Mouse (Mus musculus) layer of hippocampus, adult 2 months (tissue): Measurements from ENCODE around the gene Hoxb4. TPM values are rescaled to one million over a fixed set of nuclear protein-coding genes. Genes with fewer than 3 reads are reported as not detected.

Experiments
- DNase-seq, 2 experiments: peaks; one replicate each; pipeline ENCODE4 v3.0.0; 2022; ENCODE audit warnings: low spot score in 2 of 2
- H3K27ac ChIP-seq: fragments of 200-600 bp; 2 replicates; pipeline ENCODE4 v1.8.1; 2022
- H3K4me3 ChIP-seq: fragments of 200-600 bp; 2 replicates; pipeline ENCODE4 v1.8.1; 2022; ENCODE audit warnings: mild to moderate bottlenecking
- CTCF ChIP-seq: fragments of 200-600 bp; conservative IDR thresholded peaks from 2 replicates; pipeline ENCODE4 v1.8.1; 2022; ENCODE audit warnings: antibody characterized with exemption, mild to moderate bottlenecking, moderate library complexity
- total RNA-seq, 2 experiments: library from RNA; stranded (reverse); gene quantifications; 2 replicates each; pipeline ENCODE4 v1.2.3; 2021

Hoxb4 gene
- total RNA-seq, 2 experiments from 2014 or later: not detected

DNA sequence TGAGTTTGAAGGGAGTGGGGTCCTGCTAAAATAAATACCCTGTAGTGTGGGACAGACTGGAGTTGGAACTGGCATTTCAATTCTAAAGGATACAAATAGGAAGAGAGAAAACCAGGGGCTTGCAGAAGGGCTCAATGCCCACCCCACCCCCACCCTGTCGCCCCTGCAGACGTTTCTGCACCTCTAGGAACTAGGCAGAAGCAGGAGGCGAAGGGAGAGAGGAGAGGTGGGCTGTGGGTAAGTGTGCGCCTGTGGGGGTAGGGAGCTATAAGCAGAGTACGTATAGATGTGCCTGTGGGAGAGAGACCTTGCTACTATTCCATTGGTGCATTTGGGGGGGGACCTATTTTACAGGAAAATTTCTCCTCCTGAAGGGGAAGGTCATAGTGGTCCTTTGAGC, 9.7 kb downstream of the Hoxb4 start:
- Histone ChIP-seq H3K4me3 (no peak overlapping the region), H3K27ac (no peak overlapping the region)
- TF ChIP-seq CTCF: no peak
- no peak for DNase-seq

DNA sequence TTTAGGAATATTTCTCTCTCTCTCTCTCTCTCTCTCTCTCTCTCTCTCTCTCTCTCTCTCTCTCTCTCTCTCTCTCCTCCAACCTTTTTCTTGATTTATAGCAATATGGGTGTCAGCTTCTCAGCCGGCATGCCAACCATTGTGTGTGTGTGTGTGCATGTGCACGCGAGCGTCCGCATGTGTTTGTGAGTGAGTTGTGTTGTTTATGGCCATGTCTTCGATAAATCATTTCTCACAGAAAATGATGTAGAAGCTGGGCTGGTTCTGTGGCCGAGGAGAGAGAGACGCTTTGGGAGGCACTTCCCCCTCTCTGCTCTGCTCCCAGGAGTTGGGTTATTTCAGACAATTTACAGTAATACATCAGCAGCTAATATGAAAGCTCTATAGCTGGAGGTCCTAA, 10.5 kb downstream of the Hoxb4 start:
- no peak for TF ChIP-seq CTCF
- Histone ChIP-seq H3K27ac (no peak overlapping the region), H3K4me3 (no peak overlapping the region)
- DNase-seq: no peak

DNA sequence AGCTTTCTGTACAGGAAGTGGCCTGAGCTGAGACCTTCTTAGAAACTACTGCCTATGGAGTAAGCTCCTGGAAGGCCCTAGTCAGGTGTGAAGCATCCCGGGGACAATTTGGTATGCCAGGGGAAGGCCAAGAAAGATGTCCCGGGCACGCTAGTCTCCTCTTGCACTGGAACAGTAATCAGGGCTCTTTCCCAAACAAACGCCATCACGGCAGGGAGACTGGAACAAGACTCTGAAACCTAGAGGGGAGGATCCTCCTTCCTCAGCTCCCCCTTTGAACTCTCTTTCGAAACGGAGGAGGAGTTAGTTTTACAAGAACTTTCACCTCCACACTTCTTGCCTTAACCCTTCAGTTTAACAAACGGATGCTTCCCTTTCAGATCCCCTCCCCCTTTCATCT, 14.0 kb downstream of the Hoxb4 start:
- TF ChIP-seq CTCF: no peak
- DNase-seq: no peak
- no peak overlapping the region for H3K4me3 ChIP-seq
- no peak overlapping the region for H3K27ac ChIP-seq

DNA sequence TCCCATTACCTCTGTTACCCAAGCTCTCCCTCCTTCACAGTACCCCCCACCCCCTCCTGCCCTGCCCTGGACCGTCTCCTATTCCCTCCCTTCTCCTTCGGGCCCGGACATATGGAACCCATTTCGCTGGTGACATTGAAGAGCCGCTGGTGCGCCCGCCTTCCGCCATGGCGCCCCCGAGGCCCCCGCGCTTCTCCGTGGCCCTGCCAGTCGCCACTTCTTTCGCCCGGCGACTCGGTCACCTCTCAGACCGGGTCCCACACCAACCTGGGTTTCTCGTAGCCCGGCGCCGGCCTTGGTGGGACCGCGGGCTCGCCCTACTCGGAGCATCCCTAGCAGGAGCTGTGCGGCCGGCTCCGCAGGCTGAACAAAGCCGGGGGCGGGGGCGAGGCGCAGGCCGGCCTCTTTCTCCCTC, 14.6 kb downstream of the Hoxb4 start:
- H3K4me3 ChIP-seq: no peak overlapping the region
- no peak overlapping the region for H3K27ac ChIP-seq

DNA sequence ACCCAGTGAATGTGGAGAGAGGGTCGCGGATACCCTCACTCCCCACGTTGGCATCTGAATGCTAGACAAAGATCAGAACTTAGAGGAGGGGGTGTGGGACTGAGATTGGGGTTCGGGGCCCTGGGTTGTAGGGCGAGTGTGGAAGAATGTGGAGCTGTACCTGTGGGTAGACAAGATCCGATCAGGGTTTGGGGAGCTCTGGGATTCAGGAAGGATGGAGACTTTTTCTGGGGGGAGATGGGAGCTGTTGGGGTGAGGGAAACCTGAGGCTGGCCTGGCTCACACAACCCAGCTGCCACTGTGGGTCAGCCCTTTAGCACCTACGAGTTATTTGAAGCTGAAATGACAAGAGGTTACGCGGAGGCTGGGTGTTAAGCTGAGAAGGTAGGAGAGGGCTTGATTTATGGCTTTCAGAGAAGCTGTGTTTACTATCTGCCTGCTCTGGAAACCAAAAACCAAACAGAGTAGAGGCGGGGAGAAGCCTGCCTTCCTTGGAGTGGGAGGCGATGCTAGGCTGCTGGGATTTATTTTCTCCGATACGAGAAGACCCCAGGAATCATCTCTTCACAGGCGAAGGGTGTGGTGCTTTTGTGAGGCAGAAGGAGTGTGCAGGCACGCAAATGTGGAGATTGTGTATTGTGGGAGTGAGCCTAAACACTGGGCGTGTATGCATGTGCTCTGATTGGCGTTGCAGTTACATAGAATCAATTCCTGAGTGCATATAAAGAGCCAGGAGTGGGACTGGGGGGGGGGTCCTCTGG, 15.4 kb downstream of the Hoxb4 start:
- no peak for TF ChIP-seq CTCF
- Histone ChIP-seq H3K27ac (no peak overlapping the region), H3K4me3 (no peak overlapping the region)
- no peak for DNase-seq

More for the DNA sequence above, 14.6 kb downstream of the Hoxb4 start:
- no peak for DNase-seq
- TF ChIP-seq CTCF: no peak

DNA sequence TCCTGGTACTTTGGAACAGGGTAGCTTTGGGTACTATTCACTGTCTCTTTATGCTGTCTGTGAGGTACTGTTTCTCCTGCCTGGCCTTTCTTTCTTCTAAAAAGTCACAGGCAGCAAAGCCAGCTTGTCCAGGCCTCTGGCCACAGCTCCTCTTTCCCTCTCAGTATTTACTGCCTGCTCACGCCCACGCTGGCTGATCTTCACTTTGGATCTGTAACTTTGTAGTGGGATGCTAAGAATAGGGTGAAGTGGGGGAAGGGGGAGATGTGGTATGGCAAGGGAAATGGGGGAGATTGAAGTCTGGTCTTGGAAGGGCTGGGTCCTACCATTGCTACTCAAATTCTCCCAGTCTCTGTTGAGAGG, 15.9 kb downstream of the Hoxb4 start:
- DNase-seq: no peak
- TF ChIP-seq CTCF: no peak
- Histone ChIP-seq H3K4me3 (no peak overlapping the region), H3K27ac (no peak overlapping the region)

DNA sequence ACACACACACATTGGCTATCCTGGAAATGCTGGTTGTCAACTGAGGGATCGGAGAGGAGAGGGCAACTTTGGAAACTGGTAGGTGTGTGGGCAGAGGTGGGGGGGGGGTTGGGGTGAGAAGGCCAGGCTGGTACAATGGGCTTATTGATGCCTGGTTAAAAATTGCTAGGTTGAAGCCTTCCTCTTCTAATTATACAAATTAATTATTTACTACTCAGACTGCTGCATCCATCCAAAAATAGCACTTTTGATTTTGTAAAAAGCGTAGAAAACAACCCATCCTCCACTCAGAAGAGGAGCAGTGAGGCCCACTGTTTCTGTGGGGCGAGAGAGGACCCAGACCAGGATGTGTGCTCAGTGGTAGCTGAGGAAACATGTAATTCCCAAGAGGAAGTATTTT, 16.9 kb downstream of the Hoxb4 start:
- Histone ChIP-seq H3K4me3 (no peak overlapping the region), H3K27ac (no peak overlapping the region)
- DNase-seq: no peak
- no peak for TF ChIP-seq CTCF

DNA sequence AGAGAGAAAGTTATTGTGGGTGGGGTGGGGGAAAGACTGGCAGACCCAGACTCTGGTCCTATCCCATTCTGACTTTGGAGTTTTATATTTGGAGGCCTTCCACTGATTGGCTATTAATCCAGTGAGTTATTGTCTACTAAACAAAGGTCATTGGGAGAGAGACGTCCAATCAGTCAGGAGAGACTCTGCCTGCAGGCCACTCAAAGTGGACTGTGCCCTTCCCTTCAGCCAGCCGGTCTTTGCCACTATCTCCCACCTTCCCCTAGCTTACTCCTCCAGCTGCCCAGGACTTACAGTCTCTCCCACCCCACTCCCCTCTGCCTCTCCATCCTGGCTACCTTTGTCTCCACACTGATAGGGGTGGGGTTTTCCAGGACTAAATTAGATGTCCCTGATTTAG, 18.5 kb downstream of the Hoxb4 start:
- no peak overlapping the region for H3K27ac ChIP-seq
- no peak overlapping the region for H3K4me3 ChIP-seq
- no peak for DNase-seq
- no peak for TF ChIP-seq CTCF

DNA sequence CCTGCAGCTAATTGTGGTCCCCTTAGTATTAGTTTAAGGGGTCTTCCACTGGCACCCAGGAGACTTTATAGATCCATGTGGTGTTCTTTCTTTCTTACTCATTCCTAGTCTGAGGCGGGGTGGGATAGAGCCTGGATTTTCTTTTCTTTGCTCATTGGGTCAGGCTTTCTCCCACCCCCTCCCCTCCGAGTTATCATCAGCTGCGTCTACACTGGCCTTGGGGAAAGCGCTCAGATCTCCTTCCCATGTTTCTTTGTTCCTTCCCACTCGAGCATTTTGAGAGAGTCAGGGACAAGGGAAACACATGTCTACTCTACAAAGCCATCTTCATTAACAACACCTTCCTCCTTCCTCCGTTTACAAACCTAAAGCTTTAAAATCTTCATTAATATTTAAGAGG, 19.0 kb downstream of the Hoxb4 start:
- no peak for DNase-seq
- no peak for TF ChIP-seq CTCF
- Histone ChIP-seq H3K27ac (no peak overlapping the region), H3K4me3 (no peak overlapping the region)

DNA sequence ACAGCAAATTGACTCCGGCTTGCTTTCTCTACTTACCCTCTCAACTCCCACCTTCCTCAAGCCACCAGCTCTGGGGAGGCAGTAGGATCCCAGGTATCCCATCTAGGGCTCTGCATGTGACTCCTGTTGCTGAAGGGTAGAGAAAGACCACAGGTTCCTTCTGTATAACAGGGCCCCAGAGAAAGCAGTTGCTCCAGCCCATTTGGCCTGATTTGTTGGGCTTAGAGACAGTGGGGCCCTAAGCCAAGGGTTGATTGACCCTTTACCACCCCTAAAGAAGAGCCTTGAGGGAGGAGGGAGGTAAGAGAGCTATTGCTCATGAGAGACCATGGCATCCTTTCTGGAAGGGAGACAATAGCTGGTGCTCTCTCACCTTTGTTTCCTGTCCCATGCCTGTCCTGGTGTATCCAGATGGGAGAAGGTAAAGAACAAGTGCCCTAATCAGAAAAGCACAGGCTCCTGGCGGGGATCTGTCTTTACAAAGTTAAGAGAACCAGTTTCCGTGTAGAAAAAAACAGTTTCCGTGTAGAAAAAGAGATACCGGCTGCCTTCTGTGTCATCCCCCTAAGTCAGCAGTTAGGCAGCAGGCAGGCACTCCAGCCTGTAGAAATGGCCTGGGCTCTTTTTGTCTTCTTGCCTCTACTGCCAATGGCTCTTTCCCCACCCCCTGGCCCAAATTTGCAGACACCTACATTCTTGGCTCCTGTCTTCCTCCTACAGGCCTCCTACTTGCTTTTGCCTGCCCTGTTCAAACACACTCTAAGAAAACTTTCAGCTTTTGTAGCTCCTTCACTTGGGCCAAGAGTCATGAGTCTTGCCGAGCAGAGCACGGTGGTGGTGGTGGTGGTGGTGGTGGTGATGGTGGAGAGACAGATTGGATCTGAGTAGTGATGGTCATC, 21.1 kb downstream of the Hoxb4 start:
- no peak overlapping the region for H3K4me3 ChIP-seq
- H3K27ac ChIP-seq: no peak overlapping the region
- no peak for DNase-seq
- no peak for TF ChIP-seq CTCF

DNA sequence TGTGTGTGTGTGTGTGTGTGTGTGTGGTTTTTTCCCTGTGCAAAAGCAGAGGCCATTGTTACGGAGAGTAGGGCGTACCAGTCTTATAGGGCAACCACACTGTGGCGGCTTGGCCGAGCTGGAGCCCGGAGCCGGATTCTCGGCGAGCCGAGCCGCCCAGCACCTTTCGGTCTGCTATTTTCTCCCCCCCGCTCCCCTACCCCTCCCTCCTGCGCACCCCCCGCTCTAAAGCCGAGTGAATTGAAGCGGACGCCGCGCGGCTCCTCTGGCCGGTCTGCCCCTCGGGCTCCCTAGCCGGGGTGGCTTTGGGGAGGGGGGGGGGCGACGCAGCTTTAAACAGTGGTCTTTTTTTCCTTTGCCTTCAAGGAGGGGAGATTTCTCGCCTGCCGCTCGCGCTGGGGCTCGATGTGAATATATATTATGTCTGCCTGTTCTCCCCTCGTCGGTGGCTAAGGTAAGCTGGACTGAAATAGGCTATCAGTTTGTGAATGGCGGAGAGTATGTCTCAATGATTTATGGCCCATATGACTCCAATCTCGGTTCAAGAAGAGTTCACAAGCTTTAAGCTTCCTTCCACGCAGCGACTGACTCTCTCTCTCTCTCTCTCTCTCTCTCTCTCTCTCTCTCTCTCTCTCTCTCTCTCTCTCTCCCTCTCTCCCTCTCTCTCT, 22.8 kb downstream of the Hoxb4 start:
- no peak for DNase-seq
- TF ChIP-seq CTCF: no peak
- no peak overlapping the region for H3K27ac ChIP-seq
- H3K4me3 ChIP-seq: no peak overlapping the region

DNA sequence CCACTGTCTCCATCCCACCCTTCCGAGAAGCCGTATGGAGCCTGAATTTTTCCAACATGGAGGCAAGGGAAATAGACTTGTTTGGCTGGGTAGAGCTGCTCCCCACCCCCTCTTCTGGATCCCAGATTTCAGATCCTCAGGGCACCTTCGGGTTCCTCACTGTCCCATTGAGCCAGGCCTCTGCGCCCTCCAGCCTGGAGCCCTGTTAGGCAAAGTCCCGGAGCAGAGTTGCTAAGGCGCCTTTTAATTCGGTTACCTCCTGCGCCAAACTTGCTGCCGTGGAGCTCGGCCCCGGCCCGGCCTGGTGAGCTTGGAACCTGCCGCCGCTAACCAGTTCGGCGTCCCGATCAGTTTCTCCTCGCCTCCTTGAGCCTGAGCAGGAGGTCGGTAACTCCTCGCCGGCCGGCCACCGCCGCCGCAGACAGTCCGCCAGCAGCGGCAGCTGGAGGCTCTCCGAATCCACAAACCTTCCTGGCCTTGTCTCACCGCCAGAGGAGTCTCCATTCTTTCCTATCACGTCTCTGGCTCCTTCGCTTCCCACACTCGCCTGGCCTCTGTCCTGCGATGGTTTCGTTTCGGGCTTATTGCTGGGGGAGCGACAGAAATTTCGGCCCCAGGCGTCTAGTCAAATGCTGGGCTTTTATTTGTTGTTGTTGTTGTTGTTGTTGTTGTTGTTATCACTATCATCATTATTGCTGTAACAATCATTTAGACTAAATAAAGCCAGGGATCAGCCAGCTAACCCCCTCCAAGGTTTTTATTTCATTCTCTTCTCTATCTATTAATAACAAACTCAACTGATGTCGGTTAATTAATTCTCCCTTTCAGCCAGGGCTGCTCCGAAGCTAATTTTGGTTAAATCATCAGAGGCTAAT, 23.9 kb downstream of the Hoxb4 start:
- DNase-seq: no peak
- no peak overlapping the region for H3K4me3 ChIP-seq
- no peak for TF ChIP-seq CTCF
- H3K27ac ChIP-seq: no peak overlapping the region

DNA sequence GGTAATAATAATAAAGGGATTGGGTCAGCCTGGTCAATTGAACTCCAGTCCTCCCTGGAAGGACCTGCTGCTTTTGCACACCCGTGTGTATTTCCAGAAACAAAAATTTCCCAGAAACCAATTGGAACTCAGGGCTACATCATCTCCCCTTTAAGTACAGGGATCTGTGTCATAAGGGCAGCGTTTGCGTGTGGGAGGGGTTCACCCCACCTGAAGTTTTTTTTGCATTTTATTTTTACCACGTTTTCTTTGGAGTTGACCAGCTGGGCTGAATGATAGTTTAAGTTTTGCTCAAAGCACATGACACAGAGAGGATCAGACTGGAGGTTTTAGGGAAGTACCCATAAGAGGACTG, 24.5 kb downstream of the Hoxb4 start:
- no peak overlapping the region for H3K4me3 ChIP-seq
- H3K27ac ChIP-seq: no peak overlapping the region
- no peak for TF ChIP-seq CTCF
- no peak for DNase-seq
